Mouse (Mus musculus): ENCODE results near the gene Stip1.

- TF ChIP-seq POLR2A (IDR thresholded peaks at IDR 0.05; ENCODE audit: borderline replicate concordance, extremely low read depth, low read depth, low read length) (no peak), CTCF (IDR thresholded peaks at IDR 0.05; ENCODE audit: insufficient read depth, low read length) (no peak)
Measured at GRCm38 (mm10) chr19:6973581-6974190, 66.1 kb downstream of the Stip1 start.
